Mouse (Mus musculus): ENCODE results near the gene Mpig6b.

DNA sequence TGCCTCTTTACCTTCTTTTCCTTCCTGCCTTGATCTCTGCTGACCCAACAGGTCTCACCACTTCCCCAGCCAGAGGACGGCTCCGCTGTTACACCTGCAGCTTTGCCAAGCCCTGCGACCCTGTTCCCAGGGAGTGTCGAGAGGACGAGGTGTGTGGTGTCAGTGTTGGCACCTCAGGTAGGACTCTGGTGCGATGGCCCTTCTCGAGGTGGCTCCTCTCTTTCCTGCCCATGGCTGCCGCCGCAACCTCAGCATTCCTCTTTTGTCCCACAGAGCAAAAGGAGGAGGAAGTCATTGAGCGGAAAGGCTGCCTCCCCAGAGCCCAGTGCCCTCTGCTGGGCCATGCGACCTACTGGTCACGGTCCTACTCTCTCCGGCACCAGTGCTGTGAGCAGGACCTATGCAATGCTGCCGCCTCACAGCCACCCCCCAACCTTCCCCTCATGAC, 11.8 kb upstream of the Mpig6b start, which contains the start of gene Ly6g6d:
- TF ChIP-seq CTCF (IDR thresholded peaks at IDR 0.05; ENCODE audit: low read depth, low read length) (peak; percentile 32; the same call in 1 of the 2 replicates), POLR2A (IDR thresholded peaks at IDR 0.05; ENCODE audit: borderline replicate concordance, low read depth, low read length) (no peak)
